Mouse (Mus musculus) neural tube, embryonic 11.5 days (tissue): ENCODE results near the gene Rps3a1. TPM values are rescaled to one million over a fixed set of nuclear protein-coding genes. Genes with fewer than 3 reads are reported as not detected.

ENCODE experiments used
- ATAC-seq: fragments of 200-750 bp; cut with Nextera tagmentation; 2 replicates; pipeline ENCODE4 v1.8.0; 2017; ENCODE audit warnings: moderate number of reproducible peaks, mild to moderate bottlenecking, moderate TSS enrichment, moderate library complexity; ENCODE audit not compliant: insufficient read depth, low FRiP score, low TSS enrichment
- DNase-seq: peaks from one replicate; pipeline ENCODE4 v3.0.0-alpha.2; 2015; ENCODE audit warnings: low spot score
- H3K27ac ChIP-seq: fragments of 300-500 bp; sonication (generic); 2 replicates; pipeline ENCODE4 v1.5.1; 2014; ENCODE audit warnings: low read depth, mild to moderate bottlenecking, low read length
- H3K27me3 ChIP-seq: fragments of 300-500 bp; sonication (generic); 2 replicates; pipeline ENCODE4 v1.6.1; 2014; ENCODE audit warnings: mild to moderate bottlenecking, low read length, mixed read lengths; ENCODE audit not compliant: control insufficient read depth, insufficient read depth
- H3K36me3 ChIP-seq: fragments of 300-500 bp; sonication (generic); 2 replicates; pipeline ENCODE4 v1.6.1; 2014; ENCODE audit warnings: mild to moderate bottlenecking, low read length, moderate library complexity, mixed read lengths; ENCODE audit not compliant: control insufficient read depth, insufficient read depth
- H3K4me1 ChIP-seq: fragments of 300-500 bp; sonication (generic); 2 replicates; pipeline ENCODE4 v1.6.1; 2014; ENCODE audit warnings: low read length, mixed read lengths; ENCODE audit not compliant: control insufficient read depth, insufficient read depth
- H3K4me2 ChIP-seq: fragments of 300-500 bp; sonication (generic); 2 replicates; pipeline ENCODE4 v1.6.1; 2014; ENCODE audit warnings: low read depth, mild to moderate bottlenecking, moderate library complexity
- H3K4me3 ChIP-seq: fragments of 300-500 bp; sonication (generic); 2 replicates; pipeline ENCODE4 v1.5.1; 2014; ENCODE audit warnings: low read depth, low read length
- H3K9ac ChIP-seq: fragments of 300-500 bp; sonication (generic); 2 replicates; pipeline ENCODE4 v1.6.1; 2014; ENCODE audit warnings: mild to moderate bottlenecking, low read length
- H3K9me3 ChIP-seq: fragments of 300-500 bp; sonication (generic); 2 replicates; pipeline ENCODE4 v1.6.1; 2016; ENCODE audit warnings: low read length; ENCODE audit not compliant: control insufficient read depth
- WGBS: fragments of 180-500 bp; shearing (Covaris S2); extraction: QIAGEN DNeasy Blood & Tissue Kit; methylation state at CpG from one replicate; pipeline ENCODE4 v1.1.7; 2014; 5-methylcytosine and 5-hydroxymethylcytosine counted together
- polyA plus RNA-seq: library from polyadenylated mRNA; unstranded; fragments of >200 nt; fragmentation: Nextera tagmentation; extraction: Ambion mirVana; gene quantifications from 2 replicates; pipeline ENCODE4 v1.2.1, GENCODE M21; 2014

Rps3a1 gene
- polyA plus RNA-seq, 1 experiment from 2014 or later: 965 TPM

GRCm38 (mm10) chr3:86093213-86093845 lies 49.2 kb downstream of the Rps3a1 start:
- DNase-seq (peak; percentile 23), ATAC-seq (no peak)
- H3K9ac ChIP-seq: no peak overlapping the region
- H3K27ac ChIP-seq: no peak overlapping the region; the same call in 1 of the 2 replicates
- no peaks in the 10 kb centered on the region; the same call in 1 of the 2 replicates for H3K36me3 ChIP-seq
- 43% methylated on average over 6 of the region's 6 CpGs for WGBS
- no peak overlapping the region for H3K4me3 ChIP-seq
- H3K27me3 ChIP-seq: no peaks in the 10 kb centered on the region
- no peaks in the 10 kb centered on the region; the same call in 1 of the 2 replicates for H3K4me1 ChIP-seq
- no peaks in the 10 kb centered on the region for H3K9me3 ChIP-seq
- H3K4me2 ChIP-seq: no peak overlapping the region

Other genes with a start within 250 kb of the Rps3a1 start
- gene Sh3d19, start 171.6 kb downstream of the Rps3a1 start, polyA plus RNA-seq: 11.1 and 11.8 TPM in 2 replicates
- gene Prss48, start 140.2 kb downstream of the Rps3a1 start, polyA plus RNA-seq: not detected in 2 replicates
- gene Lrba, start 82.0 kb upstream of the Rps3a1 start, polyA plus RNA-seq: 4.5 and 5.7 TPM in 2 replicates